Mouse (Mus musculus): ENCODE results near the gene Tcf15.

DNA sequence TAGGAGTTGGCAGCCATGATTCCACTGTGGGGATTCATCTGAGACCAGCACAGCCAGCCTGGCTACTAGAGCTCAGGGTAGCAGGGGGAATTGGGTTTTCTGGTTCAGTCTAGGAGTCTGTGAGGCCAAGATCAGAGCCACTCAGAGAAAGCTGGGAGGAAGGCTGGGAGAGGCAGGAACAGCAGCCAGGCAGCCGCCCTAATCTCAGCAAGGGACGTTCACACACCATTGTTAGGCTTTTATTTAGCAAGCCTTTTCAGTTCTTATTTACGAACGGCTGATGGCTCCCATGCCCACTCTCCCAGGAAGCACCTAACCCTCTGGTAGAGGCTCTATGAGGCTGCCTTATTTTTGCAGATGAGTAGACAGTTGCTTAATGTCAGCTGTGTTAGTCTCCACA, 6.5 kb downstream of the Tcf15 start:
- no peak for TF ChIP-seq POLR2A (IDR thresholded peaks at IDR 0.05; ENCODE audit: low read depth, low read length)
- no peak for TF ChIP-seq CTCF (IDR thresholded peaks at IDR 0.05; ENCODE audit: extremely low read depth, insufficient read depth, insufficient read length, insufficient replicate concordance)

Measured in spleen, adult 2 months (tissue).